Mouse (Mus musculus): ENCODE data around the gene H2-K1. TPM values are rescaled to one million over a fixed set of nuclear protein-coding genes. Genes with fewer than 3 reads are reported as not detected.

The H2-K1 gene
- polyA plus RNA-seq, 1 experiment: 5,070 TPM

GRCm38 (mm10) chr17:33965082-33965845 is 34.9 kb downstream of the H2-K1 start:
- Histone ChIP-seq H3K27ac (ENCODE audit: insufficient read depth, low read length) (no peak overlapping the region), H3K4me3 (ENCODE audit: extremely low read depth, insufficient read depth, insufficient read length) (no peak overlapping the region), H3K36me3 (ENCODE audit: control insufficient read depth, insufficient read depth, low read length) (peaks cover 26% of the 10 kb centered on the region), H3K4me1 (ENCODE audit: control insufficient read depth, insufficient read depth, insufficient read length) (no peaks in the 10 kb centered on the region), H3K27me3 (ENCODE audit: control insufficient read depth, insufficient read depth, low read length) (no peaks in the 10 kb centered on the region)
- WGBS: 92% methylated on average over 17 of the region's 17 CpGs
- no peak for TF ChIP-seq POLR2A (IDR thresholded peaks at IDR 0.05; ENCODE audit: low read depth, low read length)
- no peak for DNase-seq (ENCODE audit: low read depth in 1 of 2, low spot score in 2 of 2)

GRCm38 (mm10) chr17:33962876-33963275 is 37.3 kb downstream of the H2-K1 start:
- H3K36me3 ChIP-seq (ENCODE audit: control insufficient read depth, insufficient read depth, low read length): peaks cover 40% of the 10 kb centered on the region
- no peaks in the 10 kb centered on the region for H3K4me1 ChIP-seq (ENCODE audit: control insufficient read depth, insufficient read depth, insufficient read length)
- no peaks in the 10 kb centered on the region for H3K27me3 ChIP-seq (ENCODE audit: control insufficient read depth, insufficient read depth, low read length)
- no peak for TF ChIP-seq CTCF (IDR thresholded peaks at IDR 0.05; ENCODE audit: extremely low read depth, insufficient read depth, insufficient read length, insufficient replicate concordance)
- no peak for TF ChIP-seq POLR2A (IDR thresholded peaks at IDR 0.05; ENCODE audit: low read depth, low read length)
- WGBS: 97% methylated on average over 7 of the region's 7 CpGs
- DNase-seq (ENCODE audit: low read depth in 1 of 2, low spot score in 2 of 2): no peak
- H3K27ac ChIP-seq (ENCODE audit: insufficient read depth, low read length): no peak overlapping the region
- H3K4me3 ChIP-seq (ENCODE audit: extremely low read depth, insufficient read depth, insufficient read length): no peak overlapping the region

- 96% methylated on average over 15 of the region's 15 CpGs for WGBS
- H3K36me3 ChIP-seq (ENCODE audit: control insufficient read depth, insufficient read depth, low read length): peaks cover 33% of the 10 kb centered on the region
- DNase-seq (ENCODE audit: low read depth in 1 of 2, low spot score in 2 of 2): no peak
- no peaks in the 10 kb centered on the region for H3K4me1 ChIP-seq (ENCODE audit: control insufficient read depth, insufficient read depth, insufficient read length)
- H3K27ac ChIP-seq (ENCODE audit: insufficient read depth, low read length): no peak overlapping the region
- H3K4me3 ChIP-seq (ENCODE audit: extremely low read depth, insufficient read depth, insufficient read length): no peak overlapping the region
- TF ChIP-seq POLR2A (IDR thresholded peaks at IDR 0.05; ENCODE audit: low read depth, low read length): no peak
- TF ChIP-seq CTCF (IDR thresholded peaks at IDR 0.05; ENCODE audit: extremely low read depth, insufficient read depth, insufficient read length, insufficient replicate concordance): no peak
- no peaks in the 10 kb centered on the region for H3K27me3 ChIP-seq (ENCODE audit: control insufficient read depth, insufficient read depth, low read length)
Measured at GRCm38 (mm10) chr17:33959948-33960347, 40.2 kb downstream of the H2-K1 start.

GRCm38 (mm10) chr17:33959135-33959534 is 41.0 kb downstream of the H2-K1 start:
- no peaks in the 10 kb centered on the region for H3K4me1 ChIP-seq (ENCODE audit: control insufficient read depth, insufficient read depth, insufficient read length)
- H3K27me3 ChIP-seq (ENCODE audit: control insufficient read depth, insufficient read depth, low read length): no peaks in the 10 kb centered on the region
- H3K27ac ChIP-seq (ENCODE audit: insufficient read depth, low read length): no peak overlapping the region
- peaks cover 33% of the 10 kb centered on the region for H3K36me3 ChIP-seq (ENCODE audit: control insufficient read depth, insufficient read depth, low read length)
- TF ChIP-seq POLR2A (IDR thresholded peaks at IDR 0.05; ENCODE audit: low read depth, low read length) (no peak), CTCF (IDR thresholded peaks at IDR 0.05; ENCODE audit: extremely low read depth, insufficient read depth, insufficient read length, insufficient replicate concordance) (no peak)
- no peak overlapping the region for H3K4me3 ChIP-seq (ENCODE audit: extremely low read depth, insufficient read depth, insufficient read length)
- no peak for DNase-seq (ENCODE audit: low read depth in 1 of 2, low spot score in 2 of 2)
- WGBS: 96% methylated on average over 13 of the region's 13 CpGs

DNA sequence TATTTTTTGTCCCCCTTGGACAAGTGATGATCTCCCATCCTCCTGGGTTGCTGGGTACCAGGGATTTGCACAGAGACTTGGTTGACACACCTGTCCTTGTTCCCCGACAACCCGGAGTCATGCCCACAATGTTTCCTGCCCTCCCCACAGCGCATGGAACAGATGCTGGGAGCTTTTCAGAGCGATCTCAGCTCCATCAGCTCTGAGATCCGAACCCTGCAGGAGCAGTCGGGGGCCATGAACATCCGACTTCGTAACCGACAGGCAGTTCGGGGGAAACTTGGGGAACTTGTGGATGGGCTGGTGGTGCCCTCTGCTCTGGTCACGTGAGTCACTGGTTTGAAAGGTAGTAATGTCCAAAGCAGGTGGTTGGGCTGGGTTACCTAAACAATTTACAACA is 41.7 kb downstream of the H2-K1 start:
- Histone ChIP-seq H3K4me3 (ENCODE audit: extremely low read depth, insufficient read depth, insufficient read length) (no peak overlapping the region), H3K36me3 (ENCODE audit: control insufficient read depth, insufficient read depth, low read length) (peaks cover 33% of the 10 kb centered on the region), H3K27me3 (ENCODE audit: control insufficient read depth, insufficient read depth, low read length) (no peaks in the 10 kb centered on the region), H3K27ac (ENCODE audit: insufficient read depth, low read length) (no peak overlapping the region), H3K4me1 (ENCODE audit: control insufficient read depth, insufficient read depth, insufficient read length) (no peaks in the 10 kb centered on the region)
- no peak for DNase-seq (ENCODE audit: low read depth in 1 of 2, low spot score in 2 of 2)
- 98% methylated on average over 11 of the region's 11 CpGs for WGBS
- TF ChIP-seq CTCF (IDR thresholded peaks at IDR 0.05; ENCODE audit: extremely low read depth, insufficient read depth, insufficient read length, insufficient replicate concordance) (no peak), POLR2A (IDR thresholded peaks at IDR 0.05; ENCODE audit: low read depth, low read length) (no peak)

GRCm38 (mm10) chr17:33957493-33957892 is 42.7 kb downstream of the H2-K1 start:
- 54% methylated on average over 6 of the region's 6 CpGs for WGBS
- peaks cover 37% of the 10 kb centered on the region for H3K36me3 ChIP-seq (ENCODE audit: control insufficient read depth, insufficient read depth, low read length)
- DNase-seq (ENCODE audit: low read depth in 1 of 2, low spot score in 2 of 2): no peak

GRCm38 (mm10) chr17:33956336-33956735 is 43.8 kb downstream of the H2-K1 start:
- peaks cover 30% of the 10 kb centered on the region for H3K36me3 ChIP-seq (ENCODE audit: control insufficient read depth, insufficient read depth, low read length)
- TF ChIP-seq CTCF (IDR thresholded peaks at IDR 0.05; ENCODE audit: extremely low read depth, insufficient read depth, insufficient read length, insufficient replicate concordance) (no peak), POLR2A (IDR thresholded peaks at IDR 0.05; ENCODE audit: low read depth, low read length) (no peak)
- 8% methylated on average over 10 of the region's 10 CpGs for WGBS

More at GRCm38 (mm10) chr17:33957493-33957892, 42.7 kb downstream of the H2-K1 start:
- Histone ChIP-seq H3K27me3 (ENCODE audit: control insufficient read depth, insufficient read depth, low read length) (no peaks in the 10 kb centered on the region), H3K4me1 (ENCODE audit: control insufficient read depth, insufficient read depth, insufficient read length) (peaks cover 4% of the 10 kb centered on the region; the same call in 1 of the 2 replicates), H3K27ac (ENCODE audit: insufficient read depth, low read length) (no peak overlapping the region), H3K4me3 (ENCODE audit: extremely low read depth, insufficient read depth, insufficient read length) (no peak overlapping the region)
- TF ChIP-seq POLR2A (IDR thresholded peaks at IDR 0.05; ENCODE audit: low read depth, low read length): no peak
- TF ChIP-seq CTCF (IDR thresholded peaks at IDR 0.05; ENCODE audit: extremely low read depth, insufficient read depth, insufficient read length, insufficient replicate concordance): no peak

More at GRCm38 (mm10) chr17:33956336-33956735, 43.8 kb downstream of the H2-K1 start:
- peak overlapping the region; percentile 95 for H3K27ac ChIP-seq (ENCODE audit: insufficient read depth, low read length)
- no peaks in the 10 kb centered on the region for H3K27me3 ChIP-seq (ENCODE audit: control insufficient read depth, insufficient read depth, low read length)
- peak overlapping the region; percentile 90 for H3K4me3 ChIP-seq (ENCODE audit: extremely low read depth, insufficient read depth, insufficient read length)
- peaks cover 4% of the 10 kb centered on the region; the same call in 1 of the 2 replicates for H3K4me1 ChIP-seq (ENCODE audit: control insufficient read depth, insufficient read depth, insufficient read length)
- no peak for DNase-seq (ENCODE audit: low read depth in 1 of 2, low spot score in 2 of 2)

Data from spleen, adult 2 months (tissue).